Mouse (Mus musculus) small intestine, adult 2 months (tissue): ENCODE results near the gene Bub1.

ENCODE experiments used
- CTCF ChIP-seq: fragments of 200-500 bp; IDR thresholded peaks from 2 replicates; pipeline ENCODE4 v1.5.1; 2012; ENCODE audit warnings: low read depth, mild to moderate bottlenecking, control low read depth, inconsistent platforms, low read length, moderate library complexity, mixed read lengths; ENCODE audit not compliant: insufficient replicate concordance, insufficient read length; ENCODE audit errors: extremely low read depth
- POLR2A ChIP-seq: fragments of 200-500 bp; IDR thresholded peaks from 2 replicates; pipeline ENCODE4 v1.6.1; 2012; ENCODE audit warnings: low read depth, mild to moderate bottlenecking, control low read depth, inconsistent platforms, low read length, moderate library complexity

DNA sequence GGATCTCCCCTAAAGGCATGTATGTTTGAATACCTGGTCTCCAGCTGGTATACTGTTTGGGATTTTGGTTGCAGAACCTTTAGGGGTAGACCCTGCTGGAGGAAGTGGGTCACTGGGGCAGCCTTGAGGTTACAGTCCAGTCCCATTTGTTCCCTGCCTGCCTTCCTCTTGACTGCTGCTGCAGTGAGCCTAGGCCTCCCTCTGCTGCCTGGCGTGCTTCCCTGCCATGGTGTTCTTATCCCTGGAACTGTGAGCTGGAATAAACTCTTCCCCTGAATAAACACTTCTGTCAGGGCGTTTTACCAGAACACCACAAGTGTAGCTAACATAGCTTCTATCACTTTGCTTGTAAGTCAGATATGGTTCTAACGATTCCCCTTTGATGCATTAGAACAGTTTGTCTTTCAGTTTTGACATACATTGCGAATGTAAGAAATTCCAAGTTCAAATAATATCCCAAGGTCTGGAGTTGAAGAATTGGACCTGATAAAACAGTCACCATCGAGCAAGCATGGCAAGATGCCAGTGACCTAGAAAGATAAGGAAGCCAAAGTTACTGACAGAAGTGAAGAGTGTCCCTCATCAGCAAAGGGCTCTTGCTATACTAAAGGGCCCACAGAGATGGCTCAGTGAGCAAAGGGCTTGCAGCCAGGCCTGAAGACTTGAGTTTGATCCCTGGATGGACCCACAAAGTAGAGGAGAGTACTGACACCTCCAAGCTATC lies 72.3 kb downstream of the Bub1 start:
- TF ChIP-seq CTCF (no peak), POLR2A (no peak)
